Mouse (Mus musculus) midbrain, embryonic 14.5 days (tissue): Measurements from ENCODE around the gene Ifitm10. TPM values are rescaled to one million over a fixed set of nuclear protein-coding genes. Genes with fewer than 3 reads are reported as not detected.
"Not testable (repeated sequence)": the region's sequence is repeated elsewhere in the genome, so short reads cannot be mapped to it uniquely, and the experiment has no call there.

Experiments used
- ATAC-seq: fragments of 200-750 bp; cut with Nextera tagmentation; 2 replicates; pipeline ENCODE4 v1.8.0; 2017; ENCODE audit warnings: moderate number of reproducible peaks, moderate library complexity; ENCODE audit not compliant: low FRiP score, low TSS enrichment
- DNase-seq: peaks from one replicate; pipeline ENCODE4 v3.0.0-alpha.2; 2015
- H3K27ac ChIP-seq: fragments of 300-500 bp; sonication (generic); replicated peaks from 2 replicates; pipeline ENCODE4 v1.5.1; 2014; ENCODE audit warnings: mild to moderate bottlenecking, low read depth, low read length, moderate library complexity
- H3K27me3 ChIP-seq: fragments of 300-500 bp; sonication (generic); 2 replicates; pipeline ENCODE4 v1.6.1; 2014; ENCODE audit warnings: low read length, control low read depth, mixed read lengths; ENCODE audit not compliant: control insufficient read depth, insufficient read depth
- H3K36me3 ChIP-seq: fragments of 300-500 bp; sonication (generic); 2 replicates; pipeline ENCODE4 v1.6.1; 2014; ENCODE audit warnings: low read length, control low read depth; ENCODE audit not compliant: control insufficient read depth, insufficient read depth
- H3K4me1 ChIP-seq: fragments of 300-500 bp; sonication (generic); 2 replicates; pipeline ENCODE4 v1.6.1; 2014; ENCODE audit warnings: mild to moderate bottlenecking, antibody characterized with exemption, low read length, control low read depth; ENCODE audit not compliant: control insufficient read depth, insufficient read depth
- H3K4me2 ChIP-seq: fragments of 300-500 bp; sonication (generic); 2 replicates; pipeline ENCODE4 v1.6.1; 2014; ENCODE audit warnings: mild to moderate bottlenecking, low read length, moderate library complexity
- H3K4me3 ChIP-seq: fragments of 300-500 bp; sonication (generic); replicated peaks from 2 replicates; pipeline ENCODE4 v1.5.1; 2014; ENCODE audit warnings: low read depth, low read length
- H3K9ac ChIP-seq: fragments of 300-500 bp; sonication (generic); replicated peaks from 2 replicates; pipeline ENCODE4 v1.6.1; 2014; ENCODE audit warnings: mild to moderate bottlenecking, low read length, moderate library complexity
- H3K9me3 ChIP-seq: fragments of 300-500 bp; sonication (generic); 2 replicates; pipeline ENCODE4 v1.6.1; 2016; ENCODE audit warnings: low read length, control low read depth, mixed read lengths; ENCODE audit not compliant: control insufficient read depth
- WGBS: fragments of 180-500 bp; shearing (Covaris S2); extraction: QIAGEN DNeasy Blood & Tissue Kit; methylation state at CpG from one replicate; pipeline ENCODE4 v1.1.7; 2014; 5-methylcytosine and 5-hydroxymethylcytosine counted together
- polyA plus RNA-seq: library from polyadenylated mRNA; unstranded; fragments of >200 nt; fragmentation: Nextera tagmentation; extraction: Ambion mirVana; gene quantifications from 2 replicates; pipeline ENCODE4 v1.2.1, GENCODE M21; 2014

The Ifitm10 gene
- polyA plus RNA-seq, 1 experiment from 2014 or later, result 3.9 TPM

DNA sequence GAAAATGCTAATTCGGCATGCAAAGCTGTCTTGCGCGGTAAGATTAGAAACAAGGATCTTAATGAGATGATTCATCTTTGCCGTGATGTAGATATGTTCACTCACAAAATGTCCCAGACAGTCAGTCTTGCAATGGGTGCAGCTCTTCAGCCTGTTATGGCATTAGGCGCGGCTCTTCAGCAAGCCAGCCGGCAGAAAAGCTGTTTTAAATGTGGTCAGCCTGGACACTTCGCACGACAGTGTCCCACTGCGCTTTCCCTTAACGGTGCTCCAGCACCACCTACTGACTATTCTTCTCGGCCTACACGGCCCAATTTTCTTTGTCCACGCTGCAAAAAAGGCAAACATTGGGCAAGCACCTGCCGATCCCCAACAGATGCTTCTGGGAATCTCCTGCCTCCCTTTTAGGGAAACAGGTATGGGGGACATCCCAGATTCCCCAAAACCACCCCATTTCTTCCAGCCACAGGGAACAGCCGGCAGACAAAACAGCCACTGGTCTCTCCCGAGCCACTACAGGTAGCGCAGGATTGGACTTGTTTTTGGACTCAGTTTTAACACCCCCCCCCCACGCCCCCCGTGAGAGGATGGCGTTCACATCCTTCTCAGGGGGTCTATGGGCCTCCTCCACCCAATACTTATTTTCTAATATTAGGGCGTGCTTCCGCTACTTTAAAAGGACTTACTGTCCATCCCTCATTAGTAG is 88.3 kb downstream of the Ifitm10 start:
- H3K9ac ChIP-seq, result peak overlapping the region; percentile 42
- H3K4me3 ChIP-seq, result peak overlapping the region; percentile 55
- no peaks in the 10 kb centered on the region for H3K36me3 ChIP-seq
- H3K27me3 ChIP-seq, result peaks cover 4% of the 10 kb centered on the region; the same call in 1 of the 2 replicates
- peaks cover 7% of the 10 kb centered on the region; the same call in 1 of the 2 replicates for H3K4me1 ChIP-seq
- H3K9me3 ChIP-seq, result no peaks in the 10 kb centered on the region
- 24% methylated on average over 23 of the region's 23 CpGs for WGBS
- H3K27ac ChIP-seq, result peak overlapping the region; percentile 66
- ATAC-seq (peak; percentile 70), DNase-seq (peak; percentile 79)
- peak overlapping the region; percentile 81 for H3K4me2 ChIP-seq

DNA sequence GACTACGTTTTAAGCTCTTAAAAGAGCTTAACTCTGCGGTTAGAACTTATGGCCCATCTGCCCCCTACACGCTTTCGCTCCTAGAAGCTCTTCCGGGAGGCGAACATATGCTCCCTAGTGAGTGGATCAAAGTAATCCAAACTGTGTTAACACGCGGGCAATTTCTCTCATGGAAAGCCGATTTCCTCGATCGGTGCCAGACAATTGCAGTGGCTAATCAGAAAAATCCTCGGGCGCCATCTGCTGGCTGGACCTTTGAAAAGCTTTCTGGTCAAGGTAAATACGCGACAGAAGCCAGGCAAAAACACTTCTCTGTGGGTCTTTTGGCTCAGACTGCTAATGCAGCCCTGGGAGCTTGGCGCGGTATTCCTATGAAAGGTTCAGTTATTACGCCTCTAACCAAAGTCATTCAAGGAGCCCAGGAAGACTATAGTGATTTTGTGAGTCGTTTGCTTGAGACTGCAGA is 88.9 kb downstream of the Ifitm10 start:
- peak overlapping the region; percentile 55 for H3K9ac ChIP-seq
- no peaks in the 10 kb centered on the region for H3K36me3 ChIP-seq
- H3K9me3 ChIP-seq, result no peaks in the 10 kb centered on the region
- H3K27me3 ChIP-seq, result peaks cover 4% of the 10 kb centered on the region; the same call in 1 of the 2 replicates
- H3K4me2 ChIP-seq, result peak overlapping the region; percentile 81
- under 1% methylated on average over 19 of the region's 19 CpGs for WGBS
- peak overlapping the region; percentile 66 for H3K27ac ChIP-seq
- ATAC-seq (peak; percentile 74), DNase-seq (peak; percentile 99)
- H3K4me1 ChIP-seq, result peaks cover 7% of the 10 kb centered on the region; the same call in 1 of the 2 replicates
- peak overlapping the region; percentile 55 for H3K4me3 ChIP-seq

DNA sequence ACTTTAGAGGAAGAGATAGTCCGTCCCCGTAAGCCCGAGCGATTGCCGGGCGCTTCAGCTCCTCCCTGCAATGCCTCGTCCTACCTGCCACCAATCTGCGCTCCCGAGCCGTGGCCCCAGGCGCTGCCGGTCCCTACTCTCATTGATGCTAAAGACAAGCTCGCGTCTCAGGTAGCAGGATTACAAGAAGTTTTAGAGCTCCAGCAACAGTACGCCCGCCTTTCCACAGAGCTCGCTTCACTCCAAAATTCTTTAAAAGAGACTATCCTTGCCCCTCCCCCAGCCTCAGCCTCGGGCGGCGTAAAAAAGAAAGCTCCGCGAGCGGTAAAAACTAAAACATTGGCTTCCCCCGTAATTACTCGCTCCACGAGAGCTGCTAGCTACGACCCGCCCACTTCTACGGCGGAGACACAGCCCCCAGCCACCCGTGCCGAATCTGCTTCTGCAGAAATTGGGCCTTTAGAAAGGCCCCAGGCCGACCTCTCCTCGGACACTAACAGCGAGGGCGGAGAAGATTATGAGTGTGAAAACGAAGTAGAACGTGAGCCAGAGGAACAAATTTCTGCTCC is 89.4 kb downstream of the Ifitm10 start:
- peak overlapping the region; percentile 55 for H3K9ac ChIP-seq
- DNase-seq (peak; percentile 74), ATAC-seq (peak; percentile 68; the same call in 1 of the 2 replicates)
- peaks cover 4% of the 10 kb centered on the region; the same call in 1 of the 2 replicates for H3K27me3 ChIP-seq
- under 1% methylated on average over 38 of the region's 38 CpGs for WGBS
- peak overlapping the region; percentile 63 for H3K27ac ChIP-seq
- H3K4me1 ChIP-seq, result peaks cover 7% of the 10 kb centered on the region; the same call in 1 of the 2 replicates
- no peaks in the 10 kb centered on the region for H3K9me3 ChIP-seq
- H3K36me3 ChIP-seq, result no peaks in the 10 kb centered on the region
- H3K4me3 ChIP-seq, result peak overlapping the region; percentile 55
- H3K4me2 ChIP-seq, result peak overlapping the region; percentile 81

- not testable (repeated sequence) for H3K4me1 ChIP-seq, H3K4me3 ChIP-seq
These were observed 90.7 kb downstream of the Ifitm10 start for GRCm38 (mm10) chr7:142282847-142283246.

GRCm38 (mm10) chr7:142279291-142279690 is 94.3 kb downstream of the Ifitm10 start:
- WGBS, result 82% methylated on average over 1 of the region's 1 CpGs

More at GRCm38 (mm10) chr7:142282847-142283246, 90.7 kb downstream of the Ifitm10 start:
- not testable (repeated sequence) for H3K27me3 ChIP-seq, ATAC-seq, H3K4me2 ChIP-seq, DNase-seq, H3K36me3 ChIP-seq, H3K9me3 ChIP-seq, H3K27ac ChIP-seq, H3K9ac ChIP-seq
- WGBS, result 23% methylated on average over 2 of the region's 2 CpGs

GRCm38 (mm10) chr7:142278183-142278582 is 95.4 kb downstream of the Ifitm10 start:
- H3K4me3 ChIP-seq, H3K27ac ChIP-seq, H3K4me2 ChIP-seq, ATAC-seq, H3K9ac ChIP-seq, H3K36me3 ChIP-seq, H3K27me3 ChIP-seq, H3K9me3 ChIP-seq, H3K4me1 ChIP-seq: not testable (repeated sequence)
- WGBS, result 2% methylated on average over 3 of the region's 3 CpGs
- DNase-seq, result peak; percentile 84

More at GRCm38 (mm10) chr7:142279291-142279690, 94.3 kb downstream of the Ifitm10 start:
- not testable (repeated sequence) for H3K27ac ChIP-seq, H3K4me1 ChIP-seq, DNase-seq, H3K9me3 ChIP-seq, H3K4me2 ChIP-seq, H3K9ac ChIP-seq, H3K4me3 ChIP-seq, H3K36me3 ChIP-seq, H3K27me3 ChIP-seq, ATAC-seq

Other genes starting within 250 kb of the Ifitm10 start
- not detected in 2 replicates for gene Gm39115, start 237.7 kb downstream of the Ifitm10 start, polyA plus RNA-seq
- gene Gm45337, start 229.1 kb downstream of the Ifitm10 start, polyA plus RNA-seq, result not detected in 2 replicates
- gene Gm29735, start 216.6 kb downstream of the Ifitm10 start, polyA plus RNA-seq, result not detected in 2 replicates
- not detected in 2 replicates for gene Gm4553, start 208.0 kb downstream of the Ifitm10 start, polyA plus RNA-seq
- not detected in 2 replicates for gene Krtap5-2, start 197.7 kb downstream of the Ifitm10 start, polyA plus RNA-seq
- not detected in 2 replicates for gene Gm10153, start 183.4 kb downstream of the Ifitm10 start, polyA plus RNA-seq
- gene Krtap5-3, start 172.4 kb downstream of the Ifitm10 start, polyA plus RNA-seq, result not detected in 2 replicates
- not detected in 2 replicates for gene Gm7579, start 161.9 kb downstream of the Ifitm10 start, polyA plus RNA-seq
- gene Krtap5-5, start 143.8 kb downstream of the Ifitm10 start, polyA plus RNA-seq, result not detected in 2 replicates
- not detected in 2 replicates for gene Gm40460, start 132.7 kb downstream of the Ifitm10 start, polyA plus RNA-seq
- gene Gm2431, start 115.4 kb downstream of the Ifitm10 start, polyA plus RNA-seq, result not detected in 2 replicates
- gene Gm4559, start 99.4 kb downstream of the Ifitm10 start, polyA plus RNA-seq, result not detected in 2 replicates
- not detected in 2 replicates for gene Krtap5-1, start 76.6 kb downstream of the Ifitm10 start, polyA plus RNA-seq
- gene Krtap5-4, start 70.2 kb downstream of the Ifitm10 start, polyA plus RNA-seq, result not detected in 2 replicates
- 1.8 TPM in 1 of 2 replicates, not detected in the other for gene Gm49369, start 8.9 kb upstream of the Ifitm10 start, polyA plus RNA-seq
- gene Ctsd, start 14.3 kb upstream of the Ifitm10 start, polyA plus RNA-seq, result 208 and 229 TPM in 2 replicates
- gene Syt8, start 61.1 kb upstream of the Ifitm10 start, polyA plus RNA-seq, result not detected in 2 replicates
- gene Tnni2, start 68.1 kb upstream of the Ifitm10 start, polyA plus RNA-seq, result not detected in 2 replicates
- gene Lsp1, start 87.1 kb upstream of the Ifitm10 start, polyA plus RNA-seq, result 2.7 and 8.0 TPM in 2 replicates
- gene Tnnt3, start 125.1 kb upstream of the Ifitm10 start, polyA plus RNA-seq, result 1.1 TPM in 1 of 2 replicates, not detected in the other
- gene Mrpl23, start 158.9 kb upstream of the Ifitm10 start, polyA plus RNA-seq, result 11.9 and 23.9 TPM in 2 replicates